Mouse (Mus musculus): ENCODE results near the gene Ankrd44.

The Ankrd44 gene

GRCm38 (mm10) chr1:54658558-54658957 is 267.6 kb downstream of the Ankrd44 start:
- in situ Hi-C loops (cut with MboI, MseI): no loop called here

- in situ Hi-C loops (cut with MboI, MseI): no loop called here
Measured at GRCm38 (mm10) chr1:54648237-54648636, 277.9 kb downstream of the Ankrd44 start.

GRCm38 (mm10) chr1:54647335-54647745 is 278.8 kb downstream of the Ankrd44 start:
- in situ Hi-C loops (cut with MboI, MseI): no loop called here

- in situ Hi-C loops (cut with MboI, MseI): no loop called here
Measured at GRCm38 (mm10) chr1:54640184-54640795, 285.9 kb downstream of the Ankrd44 start.

- in situ Hi-C loops (cut with MboI, MseI): no loop called here
Measured at GRCm38 (mm10) chr1:54639506-54640078, 286.6 kb downstream of the Ankrd44 start.

- in situ Hi-C loops (cut with MboI, MseI): no loop called here
Measured at GRCm38 (mm10) chr1:54639076-54639475, 287.1 kb downstream of the Ankrd44 start.

GRCm38 (mm10) chr1:54637340-54637739 is 288.8 kb downstream of the Ankrd44 start:
- in situ Hi-C loops (cut with MboI, MseI): no loop called here

GRCm38 (mm10) chr1:54629106-54629505 is 297.1 kb downstream of the Ankrd44 start:
- in situ Hi-C loops (cut with MboI, MseI): no loop called here

GRCm38 (mm10) chr1:54614963-54615362 is 311.2 kb downstream of the Ankrd44 start:
- in situ Hi-C loops (cut with MboI, MseI): no loop called here

- in situ Hi-C loops (cut with MboI, MseI): no loop called here
Measured at GRCm38 (mm10) chr1:54612344-54612743, 313.8 kb downstream of the Ankrd44 start.

- in situ Hi-C loops (cut with MboI, MseI): no loop called here
Measured at GRCm38 (mm10) chr1:54611891-54612290, 314.3 kb downstream of the Ankrd44 start.

GRCm38 (mm10) chr1:54606936-54607335 is 319.3 kb downstream of the Ankrd44 start:
- in situ Hi-C loops (cut with MboI, MseI): no loop called here

GRCm38 (mm10) chr1:54601692-54602091 is 324.5 kb downstream of the Ankrd44 start:
- in situ Hi-C loops (cut with MboI, MseI): no loop called here

- in situ Hi-C loops (cut with MboI, MseI): no loop called here
Measured at GRCm38 (mm10) chr1:54600275-54600674, 325.9 kb downstream of the Ankrd44 start.

GRCm38 (mm10) chr1:54597594-54598217 is 328.5 kb downstream of the Ankrd44 start:
- in situ Hi-C loops (cut with MboI, MseI): no loop called here

- in situ Hi-C loops (cut with MboI, MseI): no loop called here
Measured at GRCm38 (mm10) chr1:54596151-54596550, 330.0 kb downstream of the Ankrd44 start.

All from T-helper 2 cell (primary cell).